Mouse (Mus musculus) cerebellum, adult 11 months (tissue): ENCODE measurements around the gene Pop7.

Source experiments
- DNase-seq: peaks from one replicate; pipeline ENCODE4 v3.0.0; 2022

The Pop7 gene

DNA sequence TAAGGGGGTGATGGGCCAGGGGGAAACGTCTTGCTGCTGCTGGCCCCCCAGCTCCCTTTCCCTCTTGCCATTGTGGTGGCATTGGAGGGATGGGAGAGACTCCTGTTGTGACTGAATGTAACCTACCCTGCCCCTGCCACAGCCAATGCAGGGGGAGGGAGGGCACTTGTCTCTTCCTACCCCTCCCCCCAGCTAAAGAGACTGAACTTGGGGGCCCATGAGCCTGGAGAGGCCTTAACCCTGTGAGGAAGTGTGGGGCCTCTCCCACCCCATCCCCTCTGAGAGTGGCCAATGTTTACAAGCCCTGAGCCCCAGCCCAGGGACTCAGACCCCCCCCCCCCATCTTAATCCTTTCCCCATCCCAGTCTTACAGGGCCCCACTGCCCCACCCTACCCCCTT is 25.1 kb upstream of the Pop7 start:
- DNase-seq = no peak

- no peak for DNase-seq
These were observed 24.0 kb upstream of the Pop7 start for GRCm38 (mm10) chr5:137526192-137526936.

- no peak for DNase-seq
These were observed 23.2 kb upstream of the Pop7 start for GRCm38 (mm10) chr5:137525511-137525910.

DNA sequence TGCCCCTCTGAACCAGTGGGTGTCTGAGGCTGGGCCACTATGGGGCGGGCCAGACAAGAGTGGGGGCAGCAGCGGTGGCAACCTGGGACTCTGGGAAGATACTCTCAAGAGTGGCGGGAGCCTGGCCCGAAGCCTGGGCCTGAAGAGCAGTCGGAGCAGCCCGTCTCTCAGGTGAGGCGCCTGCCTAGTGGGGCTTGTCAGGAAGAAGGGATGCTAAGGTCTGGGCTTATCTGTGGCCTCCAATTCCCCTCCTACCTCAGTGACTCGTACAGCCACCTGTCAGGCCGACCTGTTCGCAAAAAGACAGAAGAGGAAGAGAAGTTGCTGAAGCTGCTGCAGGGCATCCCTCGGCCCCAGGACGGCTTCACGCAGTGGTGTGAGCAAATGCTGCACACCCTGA is 22.4 kb upstream of the Pop7 start:
- no peak for DNase-seq

GRCm38 (mm10) chr5:137524251-137524515 is 21.9 kb upstream of the Pop7 start:
- no peak for DNase-seq

- no peak for DNase-seq
These were observed 21.3 kb upstream of the Pop7 start for GRCm38 (mm10) chr5:137523396-137524250.

GRCm38 (mm10) chr5:137522711-137523110 is 20.4 kb upstream of the Pop7 start:
- DNase-seq = no peak

DNA sequence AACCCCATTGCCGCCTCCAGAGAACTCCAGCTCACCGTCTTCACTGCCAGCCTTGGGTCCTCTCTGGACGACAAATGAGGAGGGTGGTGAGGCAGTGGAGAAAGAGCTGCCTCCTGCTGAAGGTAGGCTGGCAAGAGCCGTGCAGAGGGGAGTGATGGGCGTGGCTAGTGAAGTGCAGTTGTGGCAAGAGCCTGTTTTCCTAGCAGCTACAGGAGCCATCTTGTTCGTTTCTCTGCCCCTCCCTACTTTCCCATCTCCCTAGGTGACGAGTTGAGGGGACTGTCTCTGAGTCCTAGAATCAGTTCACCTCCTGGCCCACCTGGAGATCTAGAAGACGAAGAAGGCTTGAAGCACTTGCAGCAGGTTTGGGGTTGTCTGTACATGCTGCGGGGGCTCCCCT is 19.5 kb upstream of the Pop7 start:
- DNase-seq = no peak

GRCm38 (mm10) chr5:137519691-137520550 is 17.6 kb upstream of the Pop7 start:
- no peak for DNase-seq

GRCm38 (mm10) chr5:137518436-137518835 is 16.1 kb upstream of the Pop7 start, which contains the start of gene Gigyf1:
Gigyf1 (plus strand) TSS chr5:137518548.
- no peak for DNase-seq

DNA sequence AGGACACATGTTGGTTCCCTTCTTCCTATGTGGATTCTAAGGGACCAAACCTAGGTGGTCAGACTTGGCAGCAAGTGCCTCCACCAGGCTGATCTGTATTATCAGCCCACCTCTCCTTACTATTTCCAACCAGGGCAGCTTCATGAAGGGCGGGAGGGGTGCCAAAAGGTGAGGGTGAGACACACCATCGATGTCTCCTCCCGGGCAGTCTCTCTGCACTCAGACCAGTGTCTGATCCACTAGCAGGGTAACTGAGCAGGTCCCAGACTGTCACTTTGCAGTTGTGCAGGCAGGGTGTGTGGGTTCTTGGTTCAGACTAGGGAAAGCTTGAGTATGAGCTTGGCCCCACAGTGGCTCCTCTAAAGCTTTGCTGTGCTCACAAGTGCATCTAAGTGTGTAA is 12.5 kb upstream of the Pop7 start:
- peak; percentile 25 for DNase-seq

DNA sequence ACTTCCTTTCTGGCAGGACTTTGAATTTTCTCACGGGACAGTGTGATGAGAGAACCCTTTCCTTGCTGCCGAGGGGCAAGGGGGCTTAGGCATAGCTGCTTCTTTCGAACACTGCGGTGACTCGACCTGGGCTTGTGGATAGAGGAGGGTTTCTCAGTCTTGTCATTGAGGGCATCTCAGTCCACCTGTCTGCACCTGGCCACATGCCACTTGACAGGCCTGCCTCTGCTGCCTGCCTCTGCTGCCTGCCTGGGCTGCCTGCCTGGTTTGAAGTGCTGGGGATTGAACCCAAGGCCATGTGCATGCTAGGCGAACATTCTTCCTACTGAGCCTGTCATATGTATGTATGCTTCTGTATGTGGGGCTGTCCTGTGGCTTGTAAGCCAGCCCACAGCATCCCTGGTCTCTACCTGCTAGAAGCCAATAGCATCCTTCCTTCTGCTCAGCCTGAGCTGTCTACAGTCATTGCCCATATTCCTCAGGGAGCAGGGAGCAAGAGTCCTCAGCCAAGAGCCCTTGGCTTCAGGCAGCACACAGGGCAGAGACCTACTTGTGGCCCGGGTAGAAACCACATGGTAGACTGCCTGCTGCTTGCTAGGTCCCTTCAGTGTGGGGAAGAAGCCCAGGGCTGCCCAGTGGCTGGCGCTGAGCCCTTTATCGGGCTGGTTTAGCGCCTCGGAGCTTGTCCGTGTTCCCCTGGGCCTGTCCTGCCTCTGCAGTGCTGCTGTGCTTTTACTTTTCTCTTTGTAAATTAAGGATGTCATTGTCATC is 11.8 kb upstream of the Pop7 start:
- DNase-seq = peak; percentile 50

GRCm38 (mm10) chr5:137512847-137513794 is 10.8 kb upstream of the Pop7 start:
- DNase-seq = peak; percentile 25

DNA sequence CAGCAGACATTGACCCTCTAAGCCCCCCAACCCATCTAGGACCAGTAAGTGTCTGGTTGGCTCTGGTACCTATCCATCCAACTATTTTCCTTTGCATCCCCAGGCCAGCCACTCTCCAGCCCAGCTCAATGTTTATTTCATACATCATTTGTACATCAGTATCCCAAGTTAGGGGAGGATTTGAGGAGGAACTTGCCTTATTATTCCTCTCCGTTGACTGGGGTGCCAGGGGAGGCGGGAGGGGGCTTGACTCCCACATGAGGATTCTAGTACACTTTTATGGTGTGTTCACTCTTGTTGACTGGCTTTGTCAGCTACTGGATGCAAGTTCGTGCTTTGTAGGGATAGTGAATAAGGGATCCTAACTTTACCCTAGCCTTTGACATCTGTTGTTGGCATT is 9.4 kb upstream of the Pop7 start:
- DNase-seq = peak; percentile 17

DNA sequence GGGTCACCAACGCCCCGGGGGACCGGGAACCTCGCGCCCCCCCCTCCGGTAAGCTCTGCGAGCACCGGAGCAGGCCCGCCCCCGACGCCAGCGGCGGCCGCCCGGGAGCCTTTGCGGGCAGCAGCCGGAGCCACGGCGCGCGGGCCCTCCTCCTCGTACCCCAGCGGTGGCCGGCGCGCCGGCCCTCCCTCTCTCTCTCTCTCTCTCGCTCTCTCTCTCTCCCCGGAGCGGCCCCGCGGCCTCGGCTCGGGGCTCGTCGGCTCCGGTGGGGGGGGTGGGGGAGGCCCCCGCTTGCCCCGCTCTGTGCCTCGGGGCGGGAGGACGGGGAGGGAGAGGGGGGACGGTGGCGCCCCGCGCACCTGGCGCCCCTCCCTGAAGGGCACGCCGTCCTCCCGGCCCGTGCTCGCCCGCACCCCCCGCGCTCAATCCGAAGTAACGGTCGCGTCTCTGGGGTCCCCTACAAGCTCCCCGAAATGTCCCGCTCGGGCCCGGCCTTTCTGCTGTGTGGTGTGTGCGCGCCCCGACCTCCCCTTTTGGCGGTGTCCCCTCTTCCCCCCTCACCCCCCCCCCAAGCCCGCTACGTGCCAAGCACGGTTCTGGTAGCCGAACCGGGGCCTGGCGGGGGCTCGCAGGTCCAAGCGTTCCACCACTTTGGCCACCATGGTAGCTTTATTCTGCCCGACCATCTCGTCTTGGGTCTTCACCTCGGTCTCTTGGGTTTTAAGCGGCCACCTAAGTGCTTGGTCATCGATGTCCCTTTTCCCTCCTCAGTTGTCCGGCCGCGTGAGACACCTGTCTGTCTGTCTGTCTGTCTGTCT is 8.5 kb upstream of the Pop7 start:
- peak; percentile 50 for DNase-seq

GRCm38 (mm10) chr5:137510014-137510501 is 7.7 kb upstream of the Pop7 start:
- DNase-seq = peak; percentile 80

GRCm38 (mm10) chr5:137504041-137504440 is 1.7 kb upstream of the Pop7 start:
- DNase-seq = no peak

GRCm38 (mm10) chr5:137502667-137503110 is 371 bp upstream of the Pop7 start:
- DNase-seq = peak; percentile 82

- DNase-seq = no peak
These were observed 2.1 kb downstream of the Pop7 start for GRCm38 (mm10) chr5:137500186-137500585.

DNA sequence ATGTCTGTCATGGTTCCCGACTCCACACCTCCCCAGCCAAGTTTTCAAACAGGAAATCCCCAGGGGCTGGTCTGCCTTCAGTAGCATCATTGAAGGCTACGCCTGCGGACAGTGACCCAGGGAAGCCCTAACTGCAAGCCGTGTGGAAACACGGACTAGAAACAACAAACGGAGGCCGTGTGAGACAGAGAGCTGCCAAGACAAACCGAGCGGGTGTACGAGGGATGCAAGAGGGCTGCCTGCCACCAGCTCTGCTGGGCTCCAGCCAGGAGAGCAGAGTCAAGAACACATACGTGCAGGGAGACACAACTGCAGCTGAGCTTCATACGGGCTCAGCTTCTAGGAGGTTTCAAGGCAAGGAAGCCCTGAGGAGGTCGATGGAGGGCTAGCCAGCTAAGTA is 8.5 kb downstream of the Pop7 start:
- no peak for DNase-seq
